Comparison of ENCODE assay signal across 14 mouse cellular contexts in genomic region chr12:52544532-52544931, GRCm38 (mm10).
"Had no signal": no experiment of that assay in that cellular context is flagged by ENCODE, and none has a peak within 500 bp of the region (broad histone marks: within the 10 kb centered on the region; RNA-seq: fewer than 3 reads in every experiment).

No protein-coding gene starts in this region.

- H3K9ac ChIP-seq: limb, embryonic 12.5 days; midbrain, embryonic 12.5 days; neural tube, embryonic 13.5 days had no signal

- H3K4me2 ChIP-seq: limb, embryonic 12.5 days; midbrain, embryonic 12.5 days; neural tube, embryonic 13.5 days had no signal

- H3K4me3 ChIP-seq: layer of hippocampus, adult 2 months; limb, embryonic 12.5 days; megakaryocyte, embryonic 14.5 days; midbrain, embryonic 12.5 days; neural tube, embryonic 13.5 days had no signal

- H3K27me3 ChIP-seq: limb, embryonic 12.5 days; megakaryocyte, embryonic 14.5 days; midbrain, embryonic 12.5 days; neural tube, embryonic 13.5 days had no signal

- H3K36me3 ChIP-seq: midbrain, embryonic 12.5 days; neural tube, embryonic 13.5 days had no signal

- H3K4me1 ChIP-seq: limb, embryonic 12.5 days; megakaryocyte, embryonic 14.5 days; midbrain, embryonic 12.5 days; neural tube, embryonic 13.5 days had no signal

- ATAC-seq: lung, postnatal 0 days; midbrain, embryonic 16.5 days had no signal

- DNase-seq: kidney, adult 11 months; kidney, adult 9 months; kidney, postnatal 10 days; kidney, postnatal 4 days; lung, adult 2 months; lung, postnatal 4 days; right cerebral cortex, postnatal 14 days had no signal

- H3K27ac ChIP-seq: layer of hippocampus, adult 2 months; limb, embryonic 12.5 days; midbrain, embryonic 12.5 days; neural tube, embryonic 13.5 days had no signal

- H3K9me3 ChIP-seq: limb, embryonic 12.5 days; megakaryocyte, embryonic 14.5 days; midbrain, embryonic 12.5 days; neural tube, embryonic 13.5 days had no signal
